Mouse (Mus musculus): Measurements from ENCODE around the gene Grwd1. TPM values are rescaled to one million over a fixed set of nuclear protein-coding genes. Genes with fewer than 3 reads are reported as not detected.

The Grwd1 gene
- polyA plus RNA-seq, 1 experiment from 2014 or later: 14.8 TPM

DNA sequence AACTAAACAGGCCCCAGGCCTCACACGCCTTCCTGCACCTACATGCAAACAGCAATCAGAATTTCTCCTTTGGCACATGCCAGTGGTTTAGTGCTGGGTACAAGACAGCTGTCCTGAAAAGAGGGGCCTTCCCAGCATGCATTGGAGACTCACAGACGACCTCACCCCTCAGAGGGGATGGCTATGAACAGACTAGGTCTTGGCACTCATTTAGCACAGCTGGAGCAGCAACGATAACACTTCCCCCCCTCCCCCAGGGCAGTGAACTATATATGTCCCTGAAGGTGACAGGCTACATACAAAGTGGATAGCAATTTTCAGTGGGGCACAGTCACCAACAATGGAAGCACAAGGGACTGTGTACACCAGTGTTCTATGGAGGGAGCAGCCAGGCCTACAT, 33.7 kb upstream of the Grwd1 start:
- Histone ChIP-seq H3K9me3 (ENCODE audit: low read length) (no peaks in the 10 kb centered on the region), H3K9ac (replicated peaks; ENCODE audit: low read depth) (no peak overlapping the region), H3K4me1 (ENCODE audit: insufficient read depth, low read depth, low read length) (no peaks in the 10 kb centered on the region), H3K4me2 (replicated peaks; ENCODE audit: low read depth, low read length) (no peak overlapping the region), H3K27ac (ENCODE audit: low read length) (no peak overlapping the region), H3K36me3 (ENCODE audit: insufficient read depth, low read length) (no peaks in the 10 kb centered on the region), H3K4me3 (ENCODE audit: low read depth, low read length) (no peak overlapping the region), H3K27me3 (replicated peaks; ENCODE audit: insufficient read depth, low read length) (0 out of 2 replicates have a peak, but pooled peaks cover 10% of the 10 kb centered on the region)
- DNase-seq (ENCODE audit: low spot score): no peak
- TF ChIP-seq CTCF (IDR thresholded peaks at IDR 0.05) (no peak), EP300 (IDR thresholded peaks at IDR 0.05) (no peak)
- ATAC-seq: no peak
- WGBS: 54% methylated on average over 3 of the region's 3 CpGs

DNA sequence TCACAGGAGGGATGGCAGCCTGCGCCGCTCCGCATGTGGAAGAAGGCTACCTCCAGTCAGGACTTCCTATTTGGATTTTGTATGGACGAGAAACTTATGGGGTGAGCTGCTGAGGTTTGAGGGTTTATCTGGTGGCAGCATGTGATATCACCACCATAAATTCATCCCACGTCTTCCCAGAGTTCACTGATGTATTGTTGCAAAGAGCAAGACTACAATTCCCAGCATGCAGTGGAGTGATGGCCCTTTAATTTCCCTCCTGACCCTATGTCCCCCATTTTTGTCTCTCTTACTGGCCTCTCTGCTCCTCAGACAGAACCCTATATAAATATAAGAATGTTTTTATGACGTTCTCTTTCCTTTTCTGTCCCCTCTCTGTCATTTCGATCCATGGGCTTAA, 32.1 kb upstream of the Grwd1 start:
- Histone ChIP-seq H3K9me3 (ENCODE audit: low read length) (no peaks in the 10 kb centered on the region), H3K4me3 (ENCODE audit: low read depth, low read length) (no peak overlapping the region), H3K27ac (ENCODE audit: low read length) (no peak overlapping the region), H3K4me2 (replicated peaks; ENCODE audit: low read depth, low read length) (no peak overlapping the region), H3K9ac (replicated peaks; ENCODE audit: low read depth) (no peak overlapping the region), H3K36me3 (ENCODE audit: insufficient read depth, low read length) (no peaks in the 10 kb centered on the region), H3K27me3 (replicated peaks; ENCODE audit: insufficient read depth, low read length) (0 out of 2 replicates have a peak, but pooled peaks cover 5% of the 10 kb centered on the region), H3K4me1 (ENCODE audit: insufficient read depth, low read depth, low read length) (peaks cover 3% of the 10 kb centered on the region; the same call in 1 of the 2 replicates)
- TF ChIP-seq CTCF (IDR thresholded peaks at IDR 0.05): no peak
- no peak for TF ChIP-seq EP300 (IDR thresholded peaks at IDR 0.05)
- DNase-seq (ENCODE audit: low spot score) (no peak), ATAC-seq (no peak)
- WGBS: 85% methylated on average over 7 of the region's 7 CpGs

GRCm38 (mm10) chr7:45859008-45859407, 28.3 kb upstream of the Grwd1 start:
- Histone ChIP-seq H3K4me2 (replicated peaks; ENCODE audit: low read depth, low read length) (no peak overlapping the region), H3K4me3 (ENCODE audit: low read depth, low read length) (no peak overlapping the region), H3K4me1 (ENCODE audit: insufficient read depth, low read depth, low read length) (peaks cover 13% of the 10 kb centered on the region; the same call in 1 of the 2 replicates), H3K9me3 (ENCODE audit: low read length) (no peaks in the 10 kb centered on the region), H3K27me3 (replicated peaks; ENCODE audit: insufficient read depth, low read length) (peaks cover 13% of the 10 kb centered on the region; the same call in 1 of the 2 replicates), H3K9ac (replicated peaks; ENCODE audit: low read depth) (no peak overlapping the region), H3K36me3 (ENCODE audit: insufficient read depth, low read length) (no peaks in the 10 kb centered on the region), H3K27ac (ENCODE audit: low read length) (no peak overlapping the region)
- WGBS: 24% methylated on average over 4 of the region's 4 CpGs
- TF ChIP-seq EP300 (IDR thresholded peaks at IDR 0.05): no peak
- no peak for TF ChIP-seq CTCF (IDR thresholded peaks at IDR 0.05)
- DNase-seq (ENCODE audit: low spot score) (peak; percentile 61), ATAC-seq (peak; percentile 78)

- ATAC-seq (peak; percentile 26; the same call in 1 of the 2 replicates), DNase-seq (ENCODE audit: low spot score) (no peak)
- TF ChIP-seq CTCF (IDR thresholded peaks at IDR 0.05) (no peak), EP300 (IDR thresholded peaks at IDR 0.05) (no peak)
- Histone ChIP-seq H3K27ac (ENCODE audit: low read length) (no peak overlapping the region), H3K4me1 (ENCODE audit: insufficient read depth, low read depth, low read length) (peaks cover 13% of the 10 kb centered on the region; the same call in 1 of the 2 replicates), H3K36me3 (ENCODE audit: insufficient read depth, low read length) (no peaks in the 10 kb centered on the region), H3K9ac (replicated peaks; ENCODE audit: low read depth) (0 out of 2 replicates have a peak overlapping the region, but pooled peaks have one; percentile 5), H3K27me3 (replicated peaks; ENCODE audit: insufficient read depth, low read length) (peaks cover 13% of the 10 kb centered on the region; the same call in 1 of the 2 replicates), H3K4me2 (replicated peaks; ENCODE audit: low read depth, low read length) (peak overlapping the region; percentile 59), H3K4me3 (ENCODE audit: low read depth, low read length) (peak overlapping the region; percentile 31), H3K9me3 (ENCODE audit: low read length) (no peaks in the 10 kb centered on the region)
- WGBS: 4% methylated on average over 29 of the region's 30 CpGs
These were observed 26.5 kb upstream of the Grwd1 start for GRCm38 (mm10) chr7:45856950-45857901.

DNA sequence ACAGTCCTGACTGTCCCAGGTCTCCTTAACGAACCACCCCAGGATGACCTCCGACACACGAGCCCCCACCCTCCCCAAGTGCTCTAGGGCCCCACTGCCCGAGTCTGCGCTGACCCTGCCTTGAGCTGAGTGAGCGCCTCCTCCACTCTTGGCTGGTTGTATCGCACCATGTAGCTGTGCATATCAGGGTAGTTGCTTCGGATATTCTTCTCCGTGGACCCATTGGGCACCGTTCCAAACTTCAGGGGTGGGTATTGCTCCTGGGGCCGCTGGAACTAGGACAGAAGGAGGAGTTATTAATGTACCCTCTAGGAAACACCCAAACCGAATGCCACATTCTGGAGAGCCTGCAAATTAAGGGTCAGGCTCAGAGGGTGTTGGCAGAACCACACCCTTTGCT, 22.3 kb upstream of the Grwd1 start:
- DNase-seq (ENCODE audit: low spot score) (no peak), ATAC-seq (no peak)
- Histone ChIP-seq H3K27ac (ENCODE audit: low read length) (no peak overlapping the region), H3K4me2 (replicated peaks; ENCODE audit: low read depth, low read length) (no peak overlapping the region), H3K27me3 (replicated peaks; ENCODE audit: insufficient read depth, low read length) (peaks cover 13% of the 10 kb centered on the region; the same call in 1 of the 2 replicates), H3K9ac (replicated peaks; ENCODE audit: low read depth) (no peak overlapping the region), H3K4me3 (ENCODE audit: low read depth, low read length) (no peak overlapping the region), H3K9me3 (ENCODE audit: low read length) (no peaks in the 10 kb centered on the region), H3K4me1 (ENCODE audit: insufficient read depth, low read depth, low read length) (peaks cover 13% of the 10 kb centered on the region; the same call in 1 of the 2 replicates), H3K36me3 (ENCODE audit: insufficient read depth, low read length) (no peaks in the 10 kb centered on the region)
- TF ChIP-seq CTCF (IDR thresholded peaks at IDR 0.05) (no peak), EP300 (IDR thresholded peaks at IDR 0.05) (no peak)
- 79% methylated on average over 12 of the region's 12 CpGs for WGBS

- Histone ChIP-seq H3K4me3 (ENCODE audit: low read depth, low read length) (no peak overlapping the region), H3K4me2 (replicated peaks; ENCODE audit: low read depth, low read length) (no peak overlapping the region), H3K9me3 (ENCODE audit: low read length) (no peaks in the 10 kb centered on the region), H3K27ac (ENCODE audit: low read length) (no peak overlapping the region), H3K36me3 (ENCODE audit: insufficient read depth, low read length) (no peaks in the 10 kb centered on the region), H3K4me1 (ENCODE audit: insufficient read depth, low read depth, low read length) (no peaks in the 10 kb centered on the region), H3K27me3 (replicated peaks; ENCODE audit: insufficient read depth, low read length) (no peaks in the 10 kb centered on the region), H3K9ac (replicated peaks; ENCODE audit: low read depth) (no peak overlapping the region)
- TF ChIP-seq CTCF (IDR thresholded peaks at IDR 0.05) (no peak), EP300 (IDR thresholded peaks at IDR 0.05) (no peak)
- WGBS: 43% methylated on average over 3 of the region's 3 CpGs
- DNase-seq (ENCODE audit: low spot score) (no peak), ATAC-seq (no peak)
These were observed 19.9 kb upstream of the Grwd1 start for GRCm38 (mm10) chr7:45850661-45851060.

Measured in lung, postnatal 0 days (tissue).